Mouse (Mus musculus) cerebellum, adult 2 months (tissue): ENCODE results near the gene Vmac.

Experiments
- CTCF ChIP-seq: fragments of 200-500 bp; IDR thresholded peaks from 2 replicates; pipeline ENCODE4 v1.5.1; 2011; ENCODE audit warnings: low read depth, mild to moderate bottlenecking, control low read depth, low read length, moderate library complexity, borderline replicate concordance; ENCODE audit not compliant: insufficient read depth
- POLR2A ChIP-seq: fragments of 200-500 bp; IDR thresholded peaks from 2 replicates; pipeline ENCODE4 v1.6.1; 2011; ENCODE audit warnings: low read length, control low read depth, borderline replicate concordance; ENCODE audit not compliant: insufficient read depth

DNA sequence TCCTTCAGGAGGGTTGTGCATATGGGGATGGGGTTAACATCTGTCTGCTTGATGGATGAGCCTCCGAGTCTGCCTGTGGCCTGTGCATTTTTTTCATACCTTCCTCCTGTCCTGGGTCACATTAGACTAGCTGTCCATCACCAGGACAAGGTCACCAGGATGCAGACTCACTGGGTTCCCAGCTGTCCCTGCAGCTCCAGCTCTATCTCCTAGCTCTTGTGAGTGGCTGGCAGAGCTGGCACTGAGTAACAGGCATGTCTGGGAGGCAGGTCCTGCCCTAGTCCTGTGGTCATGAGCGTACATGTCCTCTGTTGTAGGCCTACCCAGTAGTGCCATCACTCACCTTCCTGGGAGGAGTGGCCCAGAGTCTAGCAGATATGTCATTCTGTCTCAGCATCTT lies 17.4 kb downstream of the Vmac start:
- TF ChIP-seq POLR2A (no peak), CTCF (no peak)
